Mouse (Mus musculus) C2C12 (cell line): ENCODE measurements at regions not wholly inside any gene's neighbourhood (a gene's known extent, or its start where the extent isn't known, plus 50 kb on each side); places are given as distances from the start of the nearest gene placed in this dataset.

Experiments used
- CEBPB ChIP-seq: IDR thresholded peaks from one replicate; pipeline ENCODE4 v1.6.1; 2011; ENCODE audit warnings: low read depth, mild to moderate bottlenecking, control low read depth, moderate library complexity
- CTCF ChIP-seq: IDR thresholded peaks from one replicate; pipeline ENCODE4 v1.5.1; 2011; ENCODE audit not compliant: control insufficient read depth, insufficient read depth, insufficient read length
- MAX ChIP-seq: IDR thresholded peaks from one replicate; pipeline ENCODE4 v1.6.1; 2011; ENCODE audit warnings: mild to moderate bottlenecking, control low read depth
- MYOG ChIP-seq: IDR thresholded peaks from one replicate; pipeline ENCODE4 v1.6.1; 2011; ENCODE audit not compliant: control insufficient read depth, insufficient read length; ENCODE audit errors: extremely low read depth
- USF1 ChIP-seq: IDR thresholded peaks from one replicate; pipeline ENCODE4 v1.6.1; 2011; ENCODE audit warnings: low read depth, mild to moderate bottlenecking, control low read depth, moderate library complexity

GRCm38 (mm10) chr15:63410994-63411770, 433.8 kb downstream of the Gsdmc2 start:
- TF ChIP-seq USF1, result no peak
- TF ChIP-seq MYOG, result no peak
- no peak for TF ChIP-seq MAX
- TF ChIP-seq CTCF, result no peak
- TF ChIP-seq CEBPB, result no peak
